Mouse (Mus musculus) embryonic facial prominence, embryonic 13.5 days (tissue): ENCODE data around the gene Stom. TPM values are rescaled to one million over a fixed set of nuclear protein-coding genes. Genes with fewer than 3 reads are reported as not detected.

Source experiments
- ATAC-seq: fragments of 200-750 bp; cut with Nextera tagmentation; 2 replicates; pipeline ENCODE4 v1.8.0; 2017; ENCODE audit warnings: low read depth; ENCODE audit not compliant: insufficient number of reproducible peaks, insufficient read depth, low FRiP score, low TSS enrichment
- H3K27ac ChIP-seq: fragments of 300-500 bp; sonication (generic); 2 replicates; pipeline ENCODE4 v1.5.1; 2015; ENCODE audit warnings: moderate library complexity, mild to moderate bottlenecking, inconsistent platforms
- H3K27me3 ChIP-seq: fragments of 300-500 bp; sonication (generic); 2 replicates; pipeline ENCODE4 v1.6.1; 2015; ENCODE audit warnings: mild to moderate bottlenecking, inconsistent platforms
- H3K36me3 ChIP-seq: fragments of 300-500 bp; sonication (generic); 2 replicates; pipeline ENCODE4 v1.6.1; 2015; ENCODE audit warnings: mild to moderate bottlenecking, inconsistent platforms
- H3K4me1 ChIP-seq: fragments of 300-500 bp; sonication (generic); 2 replicates; pipeline ENCODE4 v1.6.1; 2015; ENCODE audit warnings: inconsistent platforms
- H3K4me2 ChIP-seq: fragments of 300-500 bp; sonication (generic); 2 replicates; pipeline ENCODE4 v1.6.1; 2015; ENCODE audit warnings: moderate library complexity, mild to moderate bottlenecking, inconsistent platforms
- H3K4me3 ChIP-seq: fragments of 300-500 bp; sonication (generic); 2 replicates; pipeline ENCODE4 v1.5.1; 2015; ENCODE audit warnings: mild to moderate bottlenecking, inconsistent platforms
- H3K9ac ChIP-seq: fragments of 300-500 bp; sonication (generic); 2 replicates; pipeline ENCODE4 v1.6.1; 2015; ENCODE audit warnings: mild to moderate bottlenecking, inconsistent platforms
- H3K9me3 ChIP-seq: fragments of 300-500 bp; sonication (generic); 2 replicates; pipeline ENCODE4 v1.6.1; 2016; ENCODE audit warnings: inconsistent platforms
- WGBS: fragments of 180-500 bp; shearing (Covaris S2); methylation state at CpG from one replicate; pipeline ENCODE4 v1.1.7; 2015; ENCODE audit warnings: mixed read lengths; 5-methylcytosine and 5-hydroxymethylcytosine counted together
- polyA plus RNA-seq: library from polyadenylated mRNA; unstranded; fragments of >200 nt; fragmentation: Nextera tagmentation; extraction: Ambion mirVana; gene quantifications from 2 replicates; pipeline ENCODE4 v1.2.1, GENCODE M21; 2015

Gene Stom
- polyA plus RNA-seq, 1 experiment from 2014 or later, result 22.0 TPM

- H3K36me3 ChIP-seq, result no peaks in the 10 kb centered on the region
- H3K9me3 ChIP-seq, result no peaks in the 10 kb centered on the region
- 6% methylated on average over 10 of the region's 10 CpGs for WGBS
- peak; percentile 54; the same call in 1 of the 2 replicates for ATAC-seq
- H3K4me3 ChIP-seq, result 0 out of 2 replicates have a peak overlapping the region, but pooled peaks have one; percentile 5
- no peak overlapping the region for H3K9ac ChIP-seq
- H3K4me1 ChIP-seq, result peaks cover 96% of the 10 kb centered on the region
- H3K27me3 ChIP-seq, result no peaks in the 10 kb centered on the region
- H3K4me2 ChIP-seq, result peak overlapping the region; percentile 40
- peak overlapping the region; percentile 86 for H3K27ac ChIP-seq
Observed at GRCm38 (mm10) chr2:35270531-35270984, 66.2 kb downstream of the Stom start.

- WGBS, result 36% methylated on average over 4 of the region's 4 CpGs
Observed at GRCm38 (mm10) chr2:35269716-35270260, 67.0 kb downstream of the Stom start.

GRCm38 (mm10) chr2:35269136-35269535 lies 67.6 kb downstream of the Stom start:
- no peak for ATAC-seq
- H3K27me3 ChIP-seq, result no peaks in the 10 kb centered on the region
- H3K27ac ChIP-seq, result peak overlapping the region; percentile 86
- WGBS, result 87% methylated on average over 6 of the region's 6 CpGs
- H3K4me1 ChIP-seq, result peaks cover 94% of the 10 kb centered on the region
- no peak overlapping the region for H3K4me3 ChIP-seq
- H3K9me3 ChIP-seq, result no peaks in the 10 kb centered on the region
- H3K9ac ChIP-seq, result no peak overlapping the region
- H3K4me2 ChIP-seq, result no peak overlapping the region
- no peaks in the 10 kb centered on the region for H3K36me3 ChIP-seq

More at GRCm38 (mm10) chr2:35269716-35270260, 67.0 kb downstream of the Stom start:
- ATAC-seq, result no peak
- H3K4me1 ChIP-seq, result peaks cover 96% of the 10 kb centered on the region
- H3K4me2 ChIP-seq, result peak overlapping the region; percentile 40
- H3K4me3 ChIP-seq, result no peak overlapping the region
- H3K36me3 ChIP-seq, result no peaks in the 10 kb centered on the region
- H3K9me3 ChIP-seq, result no peaks in the 10 kb centered on the region
- H3K27ac ChIP-seq, result peak overlapping the region; percentile 86
- no peak overlapping the region for H3K9ac ChIP-seq
- no peaks in the 10 kb centered on the region for H3K27me3 ChIP-seq

GRCm38 (mm10) chr2:35267876-35268566 lies 68.8 kb downstream of the Stom start:
- no peak for ATAC-seq
- H3K27ac ChIP-seq, result peak overlapping the region; percentile 86
- H3K4me1 ChIP-seq, result peaks cover 89% of the 10 kb centered on the region
- H3K27me3 ChIP-seq, result no peaks in the 10 kb centered on the region
- H3K9me3 ChIP-seq, result no peaks in the 10 kb centered on the region
- no peak overlapping the region for H3K4me2 ChIP-seq
- H3K36me3 ChIP-seq, result no peaks in the 10 kb centered on the region
- no peak overlapping the region for H3K4me3 ChIP-seq
- 71% methylated on average over 10 of the region's 10 CpGs for WGBS
- 0 out of 2 replicates have a peak overlapping the region, but pooled peaks have one; percentile 16 for H3K9ac ChIP-seq

- ATAC-seq, result peak; percentile 29; the same call in 1 of the 2 replicates
- H3K4me3 ChIP-seq, result no peak overlapping the region
- no peak overlapping the region for H3K4me2 ChIP-seq
- no peaks in the 10 kb centered on the region for H3K27me3 ChIP-seq
- 0 out of 2 replicates have a peak overlapping the region, but pooled peaks have one; percentile 16 for H3K9ac ChIP-seq
- peak overlapping the region; percentile 56 for H3K27ac ChIP-seq
- 70% methylated on average over 13 of the region's 13 CpGs for WGBS
- H3K9me3 ChIP-seq, result no peaks in the 10 kb centered on the region
- no peaks in the 10 kb centered on the region for H3K36me3 ChIP-seq
- H3K4me1 ChIP-seq, result peaks cover 89% of the 10 kb centered on the region
Observed at GRCm38 (mm10) chr2:35267156-35267875, 69.5 kb downstream of the Stom start.

- Histone ChIP-seq H3K9me3 (no peaks in the 10 kb centered on the region), H3K9ac (no peak overlapping the region), H3K36me3 (no peaks in the 10 kb centered on the region), H3K4me2 (0 out of 2 replicates have a peak overlapping the region, but pooled peaks have one; percentile 47), H3K4me1 (peaks cover 89% of the 10 kb centered on the region), H3K4me3 (no peak overlapping the region), H3K27me3 (no peaks in the 10 kb centered on the region), H3K27ac (peak overlapping the region; percentile 91)
- no peak for ATAC-seq
- WGBS, result 74% methylated on average over 9 of the region's 9 CpGs
Observed at GRCm38 (mm10) chr2:35266251-35266905, 70.4 kb downstream of the Stom start.

GRCm38 (mm10) chr2:35265775-35266174 lies 71.0 kb downstream of the Stom start:
- H3K4me1 ChIP-seq, result peaks cover 86% of the 10 kb centered on the region
- no peaks in the 10 kb centered on the region for H3K27me3 ChIP-seq
- 0 out of 2 replicates have a peak overlapping the region, but pooled peaks have one; percentile 3 for H3K4me3 ChIP-seq
- peak overlapping the region; percentile 47 for H3K4me2 ChIP-seq
- H3K9me3 ChIP-seq, result no peaks in the 10 kb centered on the region
- peak overlapping the region; percentile 12; the same call in 1 of the 2 replicates for H3K9ac ChIP-seq
- no peak for ATAC-seq
- peak overlapping the region; percentile 91 for H3K27ac ChIP-seq
- 65% methylated on average over 8 of the region's 8 CpGs for WGBS
- H3K36me3 ChIP-seq, result no peaks in the 10 kb centered on the region

- WGBS, result 9% methylated on average over 8 of the region's 8 CpGs
- Histone ChIP-seq H3K36me3 (no peaks in the 10 kb centered on the region), H3K4me3 (0 out of 2 replicates have a peak overlapping the region, but pooled peaks have one; percentile 3), H3K4me2 (peak overlapping the region; percentile 47), H3K9me3 (no peaks in the 10 kb centered on the region), H3K27ac (peak overlapping the region; percentile 91), H3K4me1 (peaks cover 82% of the 10 kb centered on the region), H3K9ac (peak overlapping the region; percentile 51; the same call in 1 of the 2 replicates), H3K27me3 (no peaks in the 10 kb centered on the region)
- ATAC-seq, result peak; percentile 75
Observed at GRCm38 (mm10) chr2:35265296-35265695, 71.5 kb downstream of the Stom start.

- no peaks in the 10 kb centered on the region for H3K36me3 ChIP-seq
- H3K9ac ChIP-seq, result no peak overlapping the region
- no peak overlapping the region for H3K4me3 ChIP-seq
- no peaks in the 10 kb centered on the region for H3K9me3 ChIP-seq
- no peak overlapping the region for H3K4me2 ChIP-seq
- WGBS, result 81% methylated on average over 1 of the region's 1 CpGs
- peaks cover 82% of the 10 kb centered on the region for H3K4me1 ChIP-seq
- no peak for ATAC-seq
- H3K27me3 ChIP-seq, result no peaks in the 10 kb centered on the region
- H3K27ac ChIP-seq, result no peak overlapping the region
Observed at GRCm38 (mm10) chr2:35264095-35264494, 72.7 kb downstream of the Stom start.
